Mouse (Mus musculus): Measurements from ENCODE around the gene Ptpn5. TPM values are rescaled to one million over a fixed set of nuclear protein-coding genes. Genes with fewer than 3 reads are reported as not detected.

The Ptpn5 gene
- total RNA-seq, 2 experiments from 2014 or later, result 0.20 TPM; not detected in 1

DNA sequence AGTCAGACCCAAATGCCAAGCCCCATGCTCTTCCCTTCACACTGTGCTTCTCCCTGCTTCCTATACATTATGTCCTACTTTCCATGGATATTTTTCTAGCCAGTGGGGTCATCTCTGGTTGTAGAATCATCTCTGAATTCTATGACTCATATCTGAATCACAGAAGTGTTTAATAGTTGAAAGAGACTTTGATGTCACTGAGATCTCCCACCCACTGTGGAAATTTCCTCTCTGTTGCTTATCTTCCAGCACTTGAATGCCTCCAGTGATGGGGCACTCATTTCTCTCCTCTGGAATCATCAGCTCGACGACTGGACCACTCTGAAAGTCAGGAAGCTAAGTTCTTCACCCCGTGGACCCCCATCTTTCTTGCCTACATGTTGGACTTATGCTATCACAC is 22.4 kb downstream of the Ptpn5 start:
- no peak for DNase-seq

DNA sequence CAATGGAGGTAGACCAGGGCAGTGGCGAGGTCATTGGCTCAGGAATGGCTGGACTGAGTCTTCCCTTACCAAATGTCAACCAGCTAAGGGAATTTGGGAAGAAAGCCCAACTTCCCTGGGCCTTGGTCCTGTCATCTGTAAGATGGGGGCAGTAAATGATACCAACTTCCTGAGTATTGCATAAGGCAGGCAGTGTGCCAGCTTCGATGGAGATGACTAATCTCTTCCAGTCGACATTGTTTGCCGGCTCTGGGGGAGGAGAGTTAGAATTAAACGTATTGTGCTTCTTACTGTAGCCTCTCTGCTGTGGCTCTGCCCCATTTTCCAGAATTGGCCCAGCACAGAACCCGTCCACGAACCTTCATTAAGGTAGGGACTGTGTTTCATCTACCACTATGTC is 23.0 kb downstream of the Ptpn5 start:
- DNase-seq, result no peak

DNA sequence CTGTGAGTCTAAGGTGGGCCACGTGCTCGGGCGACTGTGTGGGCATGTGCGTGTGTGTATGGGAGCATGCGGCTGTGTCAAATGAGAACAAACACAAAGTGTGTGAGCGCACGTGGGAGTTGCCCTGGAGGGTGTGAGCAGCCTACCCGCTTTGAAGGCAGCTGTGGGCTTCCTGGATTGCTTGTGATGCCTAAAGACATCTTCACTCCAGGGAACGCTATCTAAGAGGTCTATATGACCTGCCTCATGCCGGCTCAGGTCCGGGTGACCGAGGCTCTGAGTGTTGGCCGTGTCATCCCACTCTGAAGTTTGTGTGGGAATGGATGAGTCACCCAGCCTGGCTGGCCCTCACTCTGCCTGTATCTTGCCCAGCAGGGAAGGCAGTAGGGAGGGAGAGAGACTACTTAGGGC is 24.7 kb downstream of the Ptpn5 start:
- DNase-seq, result no peak

DNA sequence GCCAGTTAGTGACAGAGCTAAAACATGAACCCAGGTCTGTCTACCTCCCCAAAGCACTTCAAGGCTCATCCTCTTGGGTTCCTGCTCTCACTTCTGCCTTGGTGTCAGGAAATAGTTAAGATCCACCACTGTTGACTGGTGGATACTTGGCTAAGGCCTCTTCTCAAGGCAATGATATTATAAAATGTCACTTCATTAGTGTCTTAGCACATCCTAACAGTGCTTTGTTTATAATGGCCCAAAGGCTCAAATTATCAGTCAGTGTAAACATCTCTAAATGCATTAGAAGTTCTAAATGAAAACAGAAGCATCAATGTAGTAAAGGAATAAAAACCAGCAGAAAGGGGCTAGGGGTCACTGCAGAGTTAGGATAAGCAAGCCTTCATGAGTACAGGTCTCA is 26.5 kb downstream of the Ptpn5 start:
- DNase-seq, result no peak

DNA sequence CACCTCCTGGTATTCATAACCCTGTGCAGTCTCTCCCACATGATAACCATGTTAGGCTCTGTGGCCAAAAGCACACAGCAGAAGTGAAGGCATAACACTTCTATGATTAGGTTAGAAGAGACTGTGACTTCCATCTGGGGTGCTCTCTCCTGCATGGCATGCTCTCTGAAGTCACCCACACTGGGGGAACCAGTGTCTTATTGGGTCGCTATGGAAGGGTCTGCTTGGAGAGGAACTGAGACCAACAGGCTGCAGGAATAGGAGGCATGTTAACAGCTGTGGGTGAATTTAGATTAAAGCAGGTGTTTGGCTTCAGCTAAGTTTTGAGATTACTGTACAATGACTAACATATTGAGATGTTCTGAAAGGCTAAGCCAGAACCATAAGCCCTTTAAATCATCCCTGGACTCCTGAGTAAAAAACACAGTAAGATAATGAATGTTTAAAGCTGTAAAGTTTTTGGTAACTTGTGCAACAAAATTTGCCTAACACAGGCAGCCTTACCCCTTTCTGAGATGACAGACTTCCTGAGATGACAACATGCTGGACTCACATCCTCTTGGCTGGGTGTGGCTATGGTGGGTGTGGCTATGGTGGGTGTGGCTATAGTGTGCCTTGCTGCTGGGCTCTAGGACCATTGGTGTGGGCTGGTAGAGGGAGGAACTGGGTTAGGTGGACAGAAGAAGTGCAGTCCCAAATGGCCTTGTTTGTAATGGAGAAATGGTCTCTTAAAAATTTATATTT is 29.6 kb downstream of the Ptpn5 start:
- no peak for DNase-seq

DNA sequence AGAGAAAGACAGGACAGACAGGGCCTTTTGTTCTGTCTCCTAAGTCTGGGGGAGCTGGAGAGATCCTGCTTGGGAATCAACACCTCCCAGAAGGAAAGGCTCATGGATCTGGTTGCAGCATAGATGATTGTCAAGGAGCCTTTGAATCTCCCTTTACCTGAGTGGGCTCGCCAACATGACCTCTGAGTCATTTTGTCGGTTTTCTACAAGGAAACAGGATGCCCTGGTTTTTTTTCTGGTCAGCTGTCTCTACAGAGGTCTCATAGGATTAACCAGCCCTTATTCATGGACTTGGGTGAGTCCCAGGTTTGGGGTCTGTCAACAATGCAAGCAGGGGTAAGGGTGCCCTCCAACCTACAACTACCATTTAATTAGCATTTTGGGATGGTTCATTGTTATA is 30.5 kb downstream of the Ptpn5 start:
- no peak for DNase-seq

DNA sequence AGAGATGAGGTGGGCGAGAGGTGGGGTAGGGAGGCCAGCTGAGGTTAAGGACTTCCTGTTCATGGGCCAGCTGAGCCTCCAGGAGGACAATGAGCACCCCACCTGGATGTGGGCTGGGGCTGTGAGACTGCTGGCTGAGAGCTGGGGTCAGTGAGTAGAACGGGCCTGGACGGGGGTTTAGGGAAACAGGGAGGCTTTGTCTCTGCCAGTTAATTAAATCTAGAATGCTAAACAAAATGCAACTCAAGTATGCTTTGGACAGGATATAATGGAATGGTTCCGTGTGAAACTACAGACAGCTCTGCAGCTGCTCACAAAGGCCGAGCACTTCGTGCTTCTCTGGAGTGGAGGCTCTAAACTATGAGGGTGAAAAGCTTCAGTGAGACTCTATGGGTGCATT is 32.9 kb downstream of the Ptpn5 start:
- no peak for DNase-seq

DNA sequence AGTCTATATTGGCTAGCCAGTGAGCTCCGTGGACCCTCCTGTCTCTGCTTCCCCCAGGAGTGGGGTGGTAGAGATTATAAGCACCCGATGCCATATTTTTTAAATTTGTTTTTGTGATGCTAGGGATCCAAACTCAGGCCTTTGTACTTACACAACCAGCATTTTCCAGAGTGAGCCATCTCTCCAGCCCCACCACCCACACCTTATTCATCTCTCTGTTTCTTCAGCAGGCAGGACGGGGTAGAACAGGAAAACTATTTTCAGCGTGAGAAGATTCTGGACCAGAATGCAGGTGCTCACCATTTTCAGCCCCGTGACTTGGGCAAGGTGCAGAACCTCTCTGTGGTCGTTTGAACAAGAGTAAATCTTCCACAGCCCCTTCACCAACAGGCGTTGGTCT is 34.2 kb downstream of the Ptpn5 start:
- no peak for DNase-seq

DNA sequence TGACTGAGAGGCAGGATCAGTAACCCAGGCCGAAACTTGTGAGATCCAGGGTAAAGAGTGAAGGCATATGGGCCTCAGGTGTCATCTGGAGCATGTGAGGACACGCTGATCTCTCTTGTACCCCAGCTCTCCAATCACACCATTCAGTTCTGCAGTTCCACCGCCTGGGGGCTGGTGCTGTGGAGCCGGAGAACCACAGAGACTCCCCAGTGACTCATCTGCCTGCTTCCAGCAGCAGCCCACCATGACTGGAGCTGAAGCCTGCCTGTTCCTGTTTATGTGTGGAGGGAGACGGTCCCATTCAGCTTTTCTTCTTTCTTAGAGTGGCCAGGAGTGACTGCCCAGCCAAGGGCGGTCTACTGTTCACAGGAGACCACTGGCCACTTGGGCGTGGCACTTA is 35.4 kb downstream of the Ptpn5 start:
- DNase-seq, result no peak

DNA sequence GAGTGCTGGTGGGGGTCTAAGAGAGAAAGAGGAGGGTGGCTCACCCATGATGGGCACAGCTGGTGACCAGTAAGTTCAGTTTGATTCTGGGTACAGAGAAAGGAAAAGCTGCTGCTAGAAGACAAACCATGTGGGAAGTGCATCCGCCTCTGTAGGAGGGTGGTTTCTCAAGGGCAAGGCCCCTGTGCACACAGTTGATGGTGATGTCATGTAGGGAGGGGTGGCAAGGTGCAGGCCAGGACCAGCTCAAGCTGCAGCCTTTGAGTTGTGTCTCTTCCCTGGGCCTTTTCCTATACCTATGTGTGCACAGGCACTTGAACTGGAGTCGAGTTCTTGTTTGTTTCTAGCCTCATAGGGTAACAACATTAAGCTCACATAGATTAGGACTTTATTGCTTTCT is 38.5 kb downstream of the Ptpn5 start:
- DNase-seq, result no peak

DNA sequence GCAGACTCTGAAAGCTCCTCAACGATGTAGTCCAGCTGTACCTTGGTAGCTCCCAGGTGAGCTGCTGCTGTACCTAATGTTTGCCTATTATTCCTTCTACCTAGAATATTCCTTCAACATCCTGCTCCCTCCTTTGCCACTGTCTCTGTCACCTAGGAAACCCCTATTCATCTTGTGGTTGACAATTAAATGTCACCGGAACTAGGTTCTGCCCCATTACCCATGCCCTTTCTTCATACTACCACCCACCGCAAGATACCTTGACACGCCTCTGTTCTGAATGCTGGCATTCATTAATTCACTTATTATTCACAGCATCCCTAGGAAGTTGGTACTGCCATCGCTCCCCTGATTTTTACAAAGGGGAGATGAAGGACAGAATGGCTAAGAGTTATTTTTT is 39.5 kb downstream of the Ptpn5 start:
- DNase-seq, result no peak

DNA sequence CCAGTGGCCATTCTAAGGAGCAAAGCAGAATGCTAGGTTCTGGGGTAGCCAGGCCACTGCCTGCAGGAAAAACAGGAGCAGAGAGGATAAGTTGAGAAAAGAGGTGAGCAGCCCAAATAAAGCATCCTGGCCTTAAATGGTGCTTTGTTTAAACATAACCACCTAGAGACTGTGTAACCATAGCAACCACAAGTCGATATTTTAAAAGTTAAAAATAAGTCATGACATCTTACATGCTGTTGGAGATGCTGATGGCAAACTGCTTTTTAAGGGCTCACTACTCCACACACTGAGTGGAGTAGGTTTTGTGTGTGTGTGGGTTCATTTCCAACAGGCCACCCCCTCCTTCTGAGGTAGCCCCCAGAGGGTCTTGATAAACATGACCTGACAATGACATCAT is 48.4 kb downstream of the Ptpn5 start:
- no peak for DNase-seq

DNA sequence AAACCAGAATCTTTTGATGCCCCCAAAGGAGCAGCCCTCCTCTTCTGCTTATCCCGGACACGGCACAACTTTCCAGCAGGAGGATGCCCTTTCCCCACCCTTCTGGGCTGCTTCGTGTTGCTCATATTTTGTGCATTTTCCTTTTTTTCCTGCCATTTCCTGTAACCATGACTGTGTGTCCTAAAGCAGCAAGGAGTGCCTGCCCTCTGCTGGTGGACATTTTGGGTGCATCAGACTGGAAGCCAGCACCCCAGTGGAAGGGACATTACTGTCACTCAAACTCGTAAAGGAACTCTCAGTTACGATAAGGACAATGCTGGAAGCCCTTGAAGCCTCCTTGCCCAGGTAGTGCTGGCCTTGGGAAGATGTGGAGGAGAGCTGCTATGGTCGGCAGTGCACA is 52.2 kb downstream of the Ptpn5 start:
- DNase-seq, result peak; percentile 73

DNA sequence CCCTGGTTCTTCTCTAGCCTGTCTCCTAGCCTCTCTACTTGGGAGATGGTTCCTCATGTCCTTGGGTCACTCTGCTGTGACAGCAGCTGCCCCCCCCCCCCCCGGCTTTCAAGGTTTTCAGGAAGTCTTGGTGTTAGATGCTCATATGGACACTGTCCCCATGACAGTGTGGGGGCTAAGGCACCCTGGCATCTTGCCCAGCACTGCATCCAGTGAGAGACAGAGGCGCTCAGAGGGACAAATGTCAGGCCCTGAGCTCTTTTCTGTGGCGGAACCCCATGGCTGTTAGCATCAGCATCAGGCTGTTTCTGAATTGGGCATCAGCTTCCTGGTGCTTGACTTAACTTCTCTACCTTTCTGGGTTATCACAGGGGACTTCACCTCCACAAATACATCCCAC is 52.6 kb downstream of the Ptpn5 start:
- DNase-seq, result peak; percentile 35

DNA sequence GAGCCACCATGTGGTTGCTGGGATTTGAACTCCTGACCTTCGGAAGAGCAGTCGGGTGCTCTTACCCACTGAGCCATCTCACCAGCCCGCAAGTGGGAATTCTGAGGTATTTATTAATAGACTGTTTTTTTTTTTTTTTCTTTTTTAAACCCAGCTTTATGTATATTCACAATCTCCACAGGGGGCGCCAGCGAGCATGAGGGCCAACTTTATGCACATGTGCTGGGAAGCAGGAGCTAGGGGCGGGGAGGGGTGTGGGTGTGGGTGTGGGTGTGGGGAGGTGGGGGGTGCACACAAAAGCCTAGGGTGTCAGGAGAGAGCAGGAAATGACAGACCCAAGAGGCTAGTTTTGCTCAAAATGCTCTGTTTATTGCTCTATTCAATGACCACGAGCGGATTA is 56.0 kb downstream of the Ptpn5 start:
- peak; percentile 62 for DNase-seq

DNA sequence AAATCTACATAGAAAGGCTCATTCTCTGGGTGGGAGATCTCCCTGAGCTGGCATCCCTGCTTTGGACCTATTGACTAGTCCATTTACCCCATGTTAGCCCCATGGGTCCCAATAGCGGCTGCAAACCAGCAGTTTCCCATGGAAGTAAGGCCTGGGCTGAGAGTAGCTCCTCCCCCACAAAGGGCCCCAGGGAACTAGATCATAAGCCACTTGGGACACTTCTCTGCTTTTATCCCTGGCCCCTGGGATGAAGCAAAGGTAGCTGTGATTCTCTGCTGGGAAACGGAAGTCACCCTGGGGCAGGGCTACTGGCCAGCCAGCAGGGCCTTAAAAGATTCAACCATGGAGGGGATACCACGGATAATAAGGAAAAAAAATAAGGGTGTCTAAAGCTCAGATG is 56.8 kb downstream of the Ptpn5 start:
- no peak for DNase-seq

DNA sequence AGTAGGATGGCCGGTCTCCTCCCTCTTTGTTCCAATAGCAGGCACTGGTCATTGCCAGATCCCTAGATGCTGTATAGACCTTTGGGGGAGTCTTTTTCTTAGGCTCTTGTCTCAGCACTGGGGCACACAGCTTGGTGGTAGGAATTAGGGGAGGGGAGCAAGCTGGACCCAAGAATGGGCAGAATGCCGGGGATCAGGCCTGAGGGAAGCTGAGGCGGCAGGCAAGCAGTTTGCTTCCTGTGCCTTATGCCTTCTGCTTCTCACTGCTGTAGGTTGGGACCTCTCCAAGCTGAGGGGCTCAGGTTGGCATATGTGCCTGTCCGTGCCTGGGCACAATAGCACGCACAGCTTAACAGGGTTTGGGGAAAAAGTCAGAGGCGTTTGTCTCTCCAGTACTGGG is 57.3 kb downstream of the Ptpn5 start:
- no peak for DNase-seq

DNA sequence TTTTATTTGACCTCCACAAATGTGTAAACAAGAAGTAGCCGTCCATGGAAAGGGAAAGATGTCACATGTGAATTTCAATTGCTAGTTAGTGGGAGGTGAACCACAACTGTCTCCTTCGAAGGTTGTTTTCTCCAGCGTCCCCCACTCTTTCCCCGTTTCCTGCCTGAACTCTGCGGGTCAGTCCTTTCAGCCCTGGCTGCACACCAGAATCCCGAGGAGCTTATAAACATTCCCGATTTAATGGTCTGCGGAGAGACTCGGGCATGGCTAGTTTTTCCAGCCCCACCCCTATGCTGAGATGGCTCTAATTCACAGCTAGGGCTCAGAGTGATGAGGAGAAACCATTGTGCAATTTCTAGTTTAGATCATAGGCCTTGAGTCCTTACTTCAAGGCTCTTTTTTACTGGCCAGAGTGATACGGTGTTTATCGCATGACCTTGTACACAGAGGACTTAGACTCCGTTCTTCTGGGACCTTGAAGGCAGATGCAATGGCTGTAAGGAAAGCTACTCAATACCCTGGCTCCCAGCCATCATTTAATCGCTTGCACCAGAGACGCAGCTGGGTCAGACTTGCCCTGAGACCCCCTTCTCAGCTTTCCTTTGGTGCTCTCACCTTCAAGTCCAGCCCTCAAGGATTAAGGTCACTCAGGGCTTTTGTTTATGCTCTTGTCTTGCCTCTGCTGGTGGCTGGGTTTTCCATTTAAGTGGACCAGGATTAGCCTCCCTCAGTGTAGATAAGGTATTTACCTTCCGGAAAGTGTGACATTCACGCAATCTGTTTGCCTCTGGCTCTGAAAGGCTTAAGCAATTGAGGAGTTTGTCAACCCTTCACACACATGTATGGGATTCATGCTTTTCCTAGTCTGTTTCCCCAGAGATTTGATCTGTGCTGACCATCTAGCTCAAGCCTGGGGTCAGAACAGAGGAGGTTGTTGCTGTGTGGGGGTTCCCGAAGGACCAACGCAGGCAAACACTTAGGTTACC is 59.7 kb downstream of the Ptpn5 start:
- no peak for DNase-seq

DNA sequence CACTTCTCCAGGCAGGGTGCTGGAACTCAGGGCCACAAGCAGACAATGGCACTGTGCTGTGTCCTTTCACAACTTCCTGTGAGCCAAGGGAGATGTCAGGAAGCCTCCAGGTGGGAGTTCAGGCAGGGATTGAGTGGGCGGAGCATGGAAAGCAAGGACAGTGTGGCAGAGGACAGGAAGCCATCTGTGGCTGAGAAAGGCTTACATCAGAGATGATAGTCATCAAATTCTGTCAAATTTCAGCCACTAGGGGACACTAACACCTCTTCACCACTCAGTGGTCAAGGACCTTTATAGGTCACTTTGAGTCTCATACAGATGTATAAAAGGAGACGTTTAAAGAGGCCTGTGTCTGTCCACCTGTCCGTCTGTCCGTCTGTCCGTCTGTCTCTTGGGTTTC is 60.9 kb downstream of the Ptpn5 start:
- DNase-seq, result no peak

DNA sequence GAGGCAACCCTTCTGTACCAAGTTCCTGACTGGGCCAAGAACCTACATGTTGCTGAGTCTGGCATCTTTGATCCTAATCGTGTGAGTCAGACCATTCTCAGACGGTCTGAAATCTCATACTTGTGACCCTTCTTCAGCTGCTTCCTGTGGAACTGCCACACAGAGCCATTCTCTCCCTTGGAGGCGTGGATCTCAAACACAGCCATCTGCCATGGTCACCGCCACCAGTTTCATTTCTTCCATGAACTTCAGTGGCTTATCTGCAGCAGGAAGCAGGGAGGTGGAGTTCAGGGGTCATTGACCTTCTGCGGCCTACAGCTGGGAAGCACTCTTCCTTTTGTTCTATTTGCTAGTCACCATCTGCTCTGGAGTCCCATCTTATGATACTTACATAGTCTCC is 65.6 kb downstream of the Ptpn5 start:
- no peak for DNase-seq

DNA sequence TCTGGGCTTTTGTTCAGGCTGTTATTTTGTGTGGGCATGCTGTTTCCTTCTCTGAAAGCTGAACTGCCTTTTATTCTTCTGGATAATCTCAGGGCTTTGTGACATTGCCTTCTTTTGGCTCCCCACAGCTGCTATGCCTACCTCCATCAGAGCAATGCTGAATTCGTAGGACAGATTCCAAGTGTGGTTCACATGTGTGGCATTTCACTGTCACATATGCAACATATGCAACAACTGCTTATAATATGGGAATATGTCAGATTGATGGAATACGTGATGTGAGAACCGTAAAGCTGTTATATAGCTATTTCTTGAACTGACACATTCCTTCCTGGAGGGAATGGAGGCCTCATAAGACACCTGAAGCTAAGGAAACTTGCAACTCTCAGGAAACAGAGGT is 66.5 kb downstream of the Ptpn5 start:
- no peak for DNase-seq

DNA sequence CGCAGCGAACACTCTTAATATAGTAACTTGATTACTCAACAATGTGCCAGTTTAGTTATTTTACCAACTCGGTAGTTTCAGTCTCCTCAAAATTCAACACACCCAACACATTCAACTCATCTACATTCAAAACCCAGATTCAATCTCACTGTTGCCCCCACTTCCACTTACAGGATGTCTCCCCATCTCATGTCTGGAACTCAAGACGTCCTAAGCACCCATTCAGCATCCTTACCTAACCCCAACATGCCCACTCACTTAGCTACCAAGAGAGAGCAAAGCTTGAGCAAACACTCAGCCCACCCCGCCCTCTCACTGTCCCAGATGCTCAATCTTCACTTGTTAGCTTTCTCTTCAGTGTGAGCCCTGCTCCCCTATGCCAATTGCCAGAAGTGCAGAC is 71.9 kb downstream of the Ptpn5 start:
- no peak for DNase-seq

DNA sequence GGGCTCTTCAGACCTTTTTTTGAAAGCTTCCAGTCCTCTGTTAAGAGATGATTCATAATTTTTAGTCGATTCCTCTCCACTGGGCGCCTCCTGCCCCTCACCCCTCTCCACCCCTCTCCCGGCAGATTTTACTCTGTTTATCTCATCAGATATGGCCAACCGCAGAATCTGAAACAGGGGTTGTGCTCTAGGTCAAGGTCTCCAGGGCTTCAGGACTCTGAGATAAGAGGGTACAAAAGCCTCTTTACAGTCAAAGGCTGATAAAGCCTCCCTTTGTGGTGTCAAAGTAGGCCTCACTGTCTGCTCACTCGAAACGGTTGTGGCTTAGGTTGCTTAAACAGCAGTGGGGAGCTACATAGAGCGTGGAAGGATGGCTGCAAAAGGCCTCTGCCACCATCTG is 74.1 kb downstream of the Ptpn5 start:
- no peak for DNase-seq

DNA sequence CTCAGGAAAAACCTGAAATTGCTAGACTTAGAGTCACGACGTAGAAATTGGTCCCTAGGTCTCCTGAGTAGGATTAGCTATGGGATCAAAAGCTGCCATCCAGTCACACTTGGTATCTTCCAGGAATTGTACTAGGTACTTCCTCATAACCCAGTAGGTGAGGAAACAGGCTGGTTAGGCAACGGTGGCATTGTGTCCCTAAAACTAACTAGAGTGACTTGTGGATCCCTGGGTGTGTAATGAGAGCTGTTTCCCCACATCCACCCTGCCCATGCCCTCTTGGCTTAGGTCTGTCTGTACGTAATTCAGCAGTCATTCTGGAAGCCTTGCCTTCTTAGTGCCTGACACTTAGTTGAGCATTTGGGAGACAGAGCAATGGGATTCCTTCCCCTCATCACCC is 77.2 kb downstream of the Ptpn5 start:
- no peak for DNase-seq
